Mouse (Mus musculus) left cerebral cortex, postnatal 10 days (tissue): Measurements from ENCODE around the gene Mtg1. TPM values are rescaled to one million over a fixed set of nuclear protein-coding genes. Genes with fewer than 3 reads are reported as not detected.
"Not testable (repeated sequence)": the region's sequence is repeated elsewhere in the genome, so short reads cannot be mapped to it uniquely, and the experiment has no call there.

Source experiments
- DNase-seq, 2 experiments: peaks; one replicate each; pipeline ENCODE4 v3.0.0; 2021 to 2022; ENCODE audit warnings: low spot score in 2 of 2, mixed read lengths in 1 of 2; ENCODE audit errors: extremely low spot score in 1 of 2
- intact Hi-C: fragments of 180-260 bp; cut with DNase I; formaldehyde crosslinking; loops from one replicate; pipeline ENCODE4 v1.15.1; 2025
- total RNA-seq, 2 experiments: library from RNA; stranded (reverse); gene quantifications; 2 replicates each; pipeline ENCODE4 v1.2.3; 2021

The Mtg1 gene
- total RNA-seq, 2 experiments from 2014 or later = 21.3 to 29.2 TPM

- DNase-seq = peak; percentile 83 to 95
- intact Hi-C loops = no loop called here
These were observed 11.9 kb upstream of the Mtg1 start for GRCm38 (mm10) chr7:140125278-140126021.

GRCm38 (mm10) chr7:140126022-140126350 lies 11.4 kb upstream of the Mtg1 start:
- DNase-seq = no peak
- intact Hi-C loops = no loop called here

GRCm38 (mm10) chr7:140126934-140127333 lies 10.4 kb upstream of the Mtg1 start:
- intact Hi-C loops = no loop called here
- DNase-seq = no peak

- intact Hi-C loops = no loop called here
These were observed 9.5 kb upstream of the Mtg1 start for GRCm38 (mm10) chr7:140127911-140128310.

GRCm38 (mm10) chr7:140132184-140132583 lies 5.2 kb upstream of the Mtg1 start:
- intact Hi-C loops, DNase-seq: not testable (repeated sequence)

More at GRCm38 (mm10) chr7:140127911-140128310, 9.5 kb upstream of the Mtg1 start:
- no peak for DNase-seq

GRCm38 (mm10) chr7:140134033-140134432 lies 3.3 kb upstream of the Mtg1 start:
- DNase-seq, intact Hi-C loops: not testable (repeated sequence)

GRCm38 (mm10) chr7:140135106-140135770 lies 2.1 kb upstream of the Mtg1 start:
- no peak for DNase-seq
- intact Hi-C loops = no loop called here

- intact Hi-C loops = no loop called here
- DNase-seq = no peak
These were observed 602 bp downstream of the Mtg1 start for GRCm38 (mm10) chr7:140138021-140138310.

- DNase-seq = peak in 1 of 2 experiments; percentile 75
- intact Hi-C loops = loop anchor here (2.0 kb wide), 1 partner anchor 61 kb away; no protein-coding TSS in a partner anchor
These were observed 4.0 kb downstream of the Mtg1 start for GRCm38 (mm10) chr7:140141350-140141749.

GRCm38 (mm10) chr7:140144550-140144949 lies 7.2 kb downstream of the Mtg1 start:
- no peak for DNase-seq
- intact Hi-C loops = no loop called here

GRCm38 (mm10) chr7:140153383-140153782 lies 16.0 kb downstream of the Mtg1 start:
- DNase-seq = peak in 1 of 2 experiments; percentile 78
- intact Hi-C loops = loop anchor here (10.0 kb wide), 1 partner anchor 671 kb away; the partner anchor contains the start of gene Zfp941

GRCm38 (mm10) chr7:140153829-140154217 lies 16.5 kb downstream of the Mtg1 start:
- DNase-seq = no peak
- intact Hi-C loops = loop anchor here (10.0 kb wide), 1 partner anchor 671 kb away; the partner anchor contains the start of gene Zfp941

GRCm38 (mm10) chr7:140154218-140154927 lies 17.0 kb downstream of the Mtg1 start, which contains the start of gene Sprn:
Gene Sprn (minus strand): TSS chr7:140154877.
- intact Hi-C loops = loop anchor here (10.0 kb wide), 1 partner anchor 670 kb away; the partner anchor contains the start of gene Zfp941
- peak; percentile 73 to 83 for DNase-seq

GRCm38 (mm10) chr7:140160363-140160762 lies 23.0 kb downstream of the Mtg1 start:
- intact Hi-C loops = no loop called here
- DNase-seq = no peak

- DNase-seq = no peak
- intact Hi-C loops = no loop called here
These were observed 27.3 kb downstream of the Mtg1 start, which contains the start of gene Olfr522 for GRCm38 (mm10) chr7:140164664-140165063. Gene Olfr522 (minus strand): TSS chr7:140164764.

GRCm38 (mm10) chr7:140167950-140168349 lies 30.6 kb downstream of the Mtg1 start:
- DNase-seq = no peak
- intact Hi-C loops = no loop called here

GRCm38 (mm10) chr7:140169386-140169785 lies 32.0 kb downstream of the Mtg1 start:
- intact Hi-C loops = no loop called here
- no peak for DNase-seq

GRCm38 (mm10) chr7:140170863-140171262 lies 33.5 kb downstream of the Mtg1 start:
- DNase-seq = no peak
- intact Hi-C loops = no loop called here

GRCm38 (mm10) chr7:140172936-140173335 lies 35.6 kb downstream of the Mtg1 start, which contains the start of gene Olfr523:
Gene Olfr523 (plus strand): TSS chr7:140173217.
- intact Hi-C loops = no loop called here
- DNase-seq = no peak
